Mouse (Mus musculus): Measurements from ENCODE around the gene Snapc3.
"Not testable (repeated sequence)": the region's sequence is repeated elsewhere in the genome, so short reads cannot be mapped to it uniquely, and the experiment has no call there.

The Snapc3 gene

DNA sequence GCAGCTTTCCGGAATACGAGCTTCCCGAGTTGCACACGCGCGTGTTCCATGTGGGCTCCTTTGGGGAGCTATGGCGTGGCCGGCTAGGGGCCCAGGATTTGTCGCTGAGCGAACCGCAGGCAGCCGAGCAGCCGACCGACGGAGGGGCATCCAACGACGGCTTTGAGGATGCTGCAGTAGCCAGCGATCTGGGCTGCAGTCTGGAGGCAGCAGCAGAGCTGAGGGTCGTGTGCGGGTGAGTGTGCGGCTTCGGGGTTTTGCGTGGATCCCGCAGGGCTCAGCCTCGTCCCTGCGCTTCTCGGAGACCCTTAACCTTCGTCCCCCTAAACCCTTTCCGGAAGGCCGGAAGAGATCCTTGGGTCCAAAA lies 279 bp downstream of the Snapc3 start:
- in situ Hi-C loops (cut with MboI, MseI), result loop anchor here (10.0 kb wide), 1 partner anchor 143 kb away; no protein-coding TSS in a partner anchor

- in situ Hi-C loops (cut with MboI, MseI), result loop anchor here (10.0 kb wide), 1 partner anchor 144 kb away; no protein-coding TSS in a partner anchor
Measured at GRCm38 (mm10) chr4:83418781-83419180, 1.3 kb downstream of the Snapc3 start.

GRCm38 (mm10) chr4:83423641-83424040 lies 6.1 kb downstream of the Snapc3 start:
- in situ Hi-C loops (cut with MboI, MseI), result no loop called here

- in situ Hi-C loops (cut with MboI, MseI), result no loop called here
Measured at GRCm38 (mm10) chr4:83425119-83425518, 7.6 kb downstream of the Snapc3 start.

- in situ Hi-C loops (cut with MboI, MseI), result no loop called here
Measured at GRCm38 (mm10) chr4:83427141-83427540, 9.6 kb downstream of the Snapc3 start.

DNA sequence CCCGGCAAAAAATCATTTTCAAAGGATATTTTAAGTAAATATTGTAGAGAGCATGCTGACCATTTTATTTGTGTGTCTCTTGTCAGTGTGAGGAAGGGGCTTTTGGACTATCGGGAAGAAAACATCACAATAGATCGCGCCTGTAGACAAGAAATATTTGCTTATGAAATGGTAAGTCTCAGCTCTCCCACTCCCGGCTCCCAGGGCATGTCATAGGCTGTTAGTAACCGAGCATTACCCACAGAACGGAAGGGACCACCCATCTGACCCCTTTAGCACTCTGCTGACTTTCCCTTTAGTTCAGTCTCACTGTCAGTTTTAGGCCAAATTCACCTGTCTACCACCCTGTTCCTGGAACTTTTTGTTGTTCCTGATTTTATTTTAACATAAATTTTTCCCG lies 10.2 kb downstream of the Snapc3 start:
- in situ Hi-C loops (cut with MboI, MseI), result no loop called here

DNA sequence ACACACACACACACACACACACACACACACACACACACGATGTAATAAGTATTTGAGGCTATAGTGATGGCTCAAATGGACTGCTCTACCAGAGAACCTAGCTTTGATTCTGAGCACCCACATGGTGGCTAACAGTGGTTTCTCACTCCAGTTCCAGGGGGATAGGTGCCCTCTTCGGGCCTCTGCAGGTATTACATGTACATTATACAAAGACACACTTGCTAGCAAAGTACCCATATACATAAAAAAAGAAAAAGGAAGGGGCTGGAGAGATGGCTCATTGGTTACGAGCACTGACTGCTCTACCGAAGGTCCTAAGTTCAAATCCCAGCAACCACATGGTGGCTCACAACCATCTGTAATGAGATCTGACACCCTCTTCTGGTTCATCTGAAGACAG lies 11.3 kb downstream of the Snapc3 start:
- in situ Hi-C loops (cut with MboI, MseI), result no loop called here

- in situ Hi-C loops (cut with MboI, MseI), result no loop called here
Measured at GRCm38 (mm10) chr4:83431950-83432349, 14.4 kb downstream of the Snapc3 start.

- in situ Hi-C loops (cut with MboI, MseI), result no loop called here
Measured at GRCm38 (mm10) chr4:83432901-83433300, 15.4 kb downstream of the Snapc3 start.

- in situ Hi-C loops (cut with MboI, MseI), result no loop called here
Measured at GRCm38 (mm10) chr4:83436375-83436774, 18.9 kb downstream of the Snapc3 start.

DNA sequence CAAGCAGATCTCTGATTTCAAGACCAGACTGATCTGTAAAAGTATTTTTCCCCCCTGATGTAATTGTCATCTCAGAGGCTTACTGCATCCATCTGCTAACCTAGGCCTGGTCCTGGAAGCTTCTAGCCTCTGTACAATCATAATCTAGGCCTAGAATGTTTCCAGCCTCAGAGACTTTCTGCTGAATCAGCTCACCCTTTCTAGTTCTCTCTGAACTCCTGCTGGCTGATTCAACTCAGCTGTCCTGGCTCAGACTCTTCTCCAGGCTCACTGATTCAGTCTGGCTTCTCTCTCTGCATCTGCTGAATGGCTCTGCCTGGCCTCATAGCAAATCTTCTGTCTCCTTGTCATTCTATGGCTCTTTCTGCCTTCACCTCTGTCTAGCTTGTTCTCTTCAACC lies 20.6 kb downstream of the Snapc3 start:
- in situ Hi-C loops (cut with MboI, MseI), result no loop called here

- in situ Hi-C loops (cut with MboI, MseI), result no loop called here
Measured at GRCm38 (mm10) chr4:83439045-83439444, 21.5 kb downstream of the Snapc3 start.

GRCm38 (mm10) chr4:83441050-83441449 lies 23.5 kb downstream of the Snapc3 start:
- in situ Hi-C loops (cut with MboI, MseI), result no loop called here

- in situ Hi-C loops (cut with MboI, MseI), result no loop called here
Measured at GRCm38 (mm10) chr4:83450785-83451184, 33.3 kb downstream of the Snapc3 start.

DNA sequence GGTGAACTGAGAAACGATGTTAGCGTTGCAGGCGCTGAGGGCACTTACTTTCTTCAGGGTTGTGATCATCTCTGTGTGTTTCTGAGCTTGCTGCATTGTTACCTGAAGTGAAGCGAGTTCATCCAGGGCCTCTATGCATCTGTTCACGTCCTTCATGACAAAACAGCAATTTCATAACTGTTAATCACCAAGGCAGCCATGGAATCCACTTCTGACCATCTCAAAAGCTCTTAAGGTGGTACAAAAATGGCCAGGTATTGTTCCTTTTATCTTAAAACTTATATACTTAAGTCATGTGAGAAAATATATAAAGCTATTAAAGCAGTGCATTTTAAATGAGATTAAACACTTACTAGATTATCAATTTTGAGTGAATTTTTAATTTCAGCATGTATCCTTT lies 42.6 kb downstream of the Snapc3 start:
- in situ Hi-C loops (cut with MboI, MseI), result no loop called here

DNA sequence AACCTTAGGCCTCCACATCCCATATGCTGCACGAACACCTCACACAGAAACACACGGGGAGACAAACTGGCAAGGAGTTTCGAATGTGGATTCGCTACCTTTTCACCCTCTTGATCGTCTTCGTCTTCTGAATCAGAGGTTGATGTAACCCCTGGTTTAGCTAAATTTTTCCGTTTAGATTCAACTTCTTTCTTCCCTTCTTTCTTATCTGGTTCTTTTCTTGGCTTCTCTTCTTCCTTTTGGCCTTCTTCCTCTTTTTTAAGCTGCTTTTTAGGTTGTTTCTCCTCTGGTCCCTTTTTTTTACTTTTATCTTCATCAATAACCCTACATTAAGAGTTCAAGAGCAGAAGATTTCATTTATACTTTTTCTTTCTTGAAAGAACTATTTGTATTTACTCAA lies 47.3 kb downstream of the Snapc3 start:
- in situ Hi-C loops (cut with MboI, MseI), result no loop called here

DNA sequence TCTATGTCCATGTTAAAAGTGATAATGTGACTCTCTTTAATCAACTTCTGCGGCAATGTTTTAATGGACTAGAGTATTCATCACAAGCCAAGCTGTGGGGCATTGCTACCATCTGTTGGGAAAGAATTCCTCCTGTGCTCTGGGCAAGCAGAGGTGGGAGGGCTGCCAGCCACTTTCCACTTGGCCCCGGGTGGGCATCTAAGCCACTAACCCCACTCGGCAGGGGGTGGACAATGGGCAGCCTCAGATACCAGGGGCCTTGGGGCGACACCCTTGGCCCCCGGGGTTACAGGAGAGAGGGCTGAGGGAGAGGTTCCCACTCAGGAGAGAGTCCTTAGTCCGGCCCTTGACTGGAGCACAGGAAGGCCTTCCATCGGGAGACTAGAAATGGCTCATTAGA lies 50.1 kb downstream of the Snapc3 start:
- in situ Hi-C loops (cut with MboI, MseI), result no loop called here

GRCm38 (mm10) chr4:83468208-83468607 lies 50.7 kb downstream of the Snapc3 start:
- in situ Hi-C loops (cut with MboI, MseI), result no loop called here

DNA sequence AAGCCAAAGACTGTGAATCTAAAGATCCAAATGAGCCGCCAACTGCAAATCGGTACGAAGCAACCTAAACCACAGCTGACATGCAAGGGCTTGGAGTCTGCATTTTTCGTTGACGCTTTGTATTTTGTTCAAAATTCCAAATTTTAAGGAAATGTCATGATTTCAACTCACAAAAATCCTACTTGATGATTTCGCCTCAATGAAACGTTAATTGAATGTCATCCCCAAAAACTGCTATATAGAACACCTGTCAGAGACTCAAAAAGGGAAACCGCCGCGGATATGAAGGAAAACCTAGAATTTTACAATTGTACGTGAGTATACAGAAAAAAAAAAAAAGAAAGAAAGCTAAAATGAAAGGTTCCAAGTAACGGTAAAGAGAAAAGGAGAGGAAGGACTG lies 67.7 kb downstream of the Snapc3 start:
- in situ Hi-C loops (cut with MboI, MseI), result no loop called here

DNA sequence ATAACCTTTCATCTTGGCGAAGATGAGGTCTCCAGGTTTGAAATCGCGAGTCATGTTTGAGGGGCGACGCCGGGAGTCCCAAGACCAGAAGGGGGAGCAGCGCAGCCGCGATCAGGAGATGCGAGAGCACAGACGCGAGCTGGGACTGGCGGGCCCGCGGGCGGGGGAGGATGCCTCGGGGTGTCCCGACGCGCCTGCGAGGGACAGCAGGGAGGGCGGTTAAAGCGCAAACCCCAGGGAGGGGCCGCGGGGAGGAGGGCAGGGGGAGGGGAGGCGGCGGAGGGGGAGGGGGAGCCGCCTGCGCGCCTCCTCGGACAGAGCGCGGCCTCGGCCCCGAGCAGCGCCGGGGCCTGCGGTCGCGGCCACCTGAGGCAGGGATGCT lies 68.2 kb downstream of the Snapc3 start:
- in situ Hi-C loops (cut with MboI, MseI), result no loop called here

- in situ Hi-C loops (cut with MboI, MseI), result no loop called here
Measured at GRCm38 (mm10) chr4:83486117-83486901, 68.8 kb downstream of the Snapc3 start, which contains the start of gene Psip1. TSS of gene Psip1 (minus strand) at chr4:83486459.

DNA sequence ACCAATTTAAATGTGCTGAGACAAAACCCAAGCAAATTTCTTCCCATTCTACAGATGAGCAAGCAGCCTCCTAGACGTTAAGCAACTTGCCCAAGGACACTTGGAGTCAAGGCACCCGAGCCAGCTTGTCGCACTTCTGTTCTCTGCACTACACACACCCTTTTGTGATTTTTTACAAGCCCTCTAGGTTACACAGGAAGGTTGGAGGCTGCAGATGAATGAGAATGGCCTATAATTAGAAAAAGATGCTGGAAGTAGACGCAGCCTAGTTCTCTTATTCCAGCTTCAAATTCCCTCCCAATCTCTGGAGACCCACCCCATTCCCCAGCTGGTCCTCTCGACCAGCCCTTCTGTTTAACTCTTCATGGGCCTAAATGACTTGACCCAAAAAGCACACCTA lies 71.6 kb downstream of the Snapc3 start:
- in situ Hi-C loops (cut with MboI, MseI), result no loop called here

DNA sequence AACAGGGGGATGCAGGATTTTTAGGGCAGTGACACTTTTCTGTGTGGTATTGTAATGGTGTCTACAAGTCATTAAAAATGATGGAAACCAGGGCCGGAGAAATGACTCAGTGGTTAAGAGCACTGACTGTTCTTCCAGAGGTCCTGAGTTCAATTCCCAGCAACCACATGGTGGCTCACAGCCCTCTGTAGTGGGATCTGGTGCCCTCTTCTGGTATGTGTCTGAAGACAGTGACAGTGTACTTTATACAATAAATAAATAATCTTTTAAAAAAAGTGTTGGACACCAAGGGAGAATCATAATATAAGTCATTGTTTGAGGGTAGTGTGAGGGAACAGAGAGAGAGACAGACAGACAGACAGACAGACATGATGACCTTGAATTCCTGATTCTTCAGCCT lies 75.6 kb downstream of the Snapc3 start:
- in situ Hi-C loops (cut with MboI, MseI), result loop anchor here (5.0 kb wide), 1 partner anchor 74 kb away; no protein-coding TSS in a partner anchor

- in situ Hi-C loops (cut with MboI, MseI), result not testable (repeated sequence)
Measured at GRCm38 (mm10) chr4:83497013-83497412, 79.5 kb downstream of the Snapc3 start.

Data from regulatory T cell (primary cell).